Mouse (Mus musculus) intestine, postnatal 0 days (tissue): ENCODE measurements around the gene AW549877. TPM values are rescaled to one million over a fixed set of nuclear protein-coding genes. Genes with fewer than 3 reads are reported as not detected.

Source experiments
- ATAC-seq: fragments of 200-750 bp; cut with Nextera tagmentation; 2 replicates; pipeline ENCODE4 v1.8.0; 2017; ENCODE audit warnings: mild to moderate bottlenecking, moderate TSS enrichment, moderate library complexity
- H3K27ac ChIP-seq: fragments of 300-500 bp; sonication (generic); 2 replicates; pipeline ENCODE4 v1.5.1; 2014; ENCODE audit warnings: mild to moderate bottlenecking, low read depth, low read length, moderate library complexity
- H3K27me3 ChIP-seq: fragments of 300-500 bp; sonication (generic); replicated peaks from 2 replicates; pipeline ENCODE4 v1.6.1; 2014; ENCODE audit warnings: low read length, mixed read lengths; ENCODE audit not compliant: control insufficient read depth, insufficient read depth
- H3K36me3 ChIP-seq: fragments of 300-500 bp; sonication (generic); 2 replicates; pipeline ENCODE4 v1.6.1; 2014; ENCODE audit warnings: mild to moderate bottlenecking, moderate library complexity; ENCODE audit not compliant: control insufficient read depth, insufficient read depth
- H3K4me1 ChIP-seq: fragments of 300-500 bp; sonication (generic); replicated peaks from 2 replicates; pipeline ENCODE4 v1.6.1; 2014; ENCODE audit warnings: antibody characterized with exemption, low read length, mixed read lengths; ENCODE audit not compliant: control insufficient read depth, insufficient read depth
- H3K4me2 ChIP-seq: fragments of 300-500 bp; sonication (generic); replicated peaks from 2 replicates; pipeline ENCODE4 v1.6.1; 2014; ENCODE audit warnings: low read depth, mild to moderate bottlenecking, moderate library complexity
- H3K4me3 ChIP-seq: fragments of 300-500 bp; sonication (generic); 2 replicates; pipeline ENCODE4 v1.5.1; 2014; ENCODE audit warnings: low read depth, low read length
- H3K9ac ChIP-seq: fragments of 300-500 bp; sonication (generic); 2 replicates; pipeline ENCODE4 v1.6.1; 2014; ENCODE audit warnings: mild to moderate bottlenecking, low read depth, low read length
- H3K9me3 ChIP-seq: fragments of 300-500 bp; sonication (generic); 2 replicates; pipeline ENCODE4 v1.6.1; 2016; ENCODE audit warnings: mixed run types; ENCODE audit not compliant: control insufficient read depth
- CTCF ChIP-seq: sonication (generic); IDR thresholded peaks from 2 replicates; pipeline ENCODE4 v1.5.1; 2016; ENCODE audit warnings: low read depth, mild to moderate bottlenecking, control low read depth, antibody characterized with exemption, moderate library complexity
- WGBS: fragments of 180-500 bp; shearing (Covaris S2); extraction: QIAGEN DNeasy Blood & Tissue Kit; methylation state at CpG from one replicate; pipeline ENCODE4 v1.1.7; 2014; 5-methylcytosine and 5-hydroxymethylcytosine counted together
- polyA plus RNA-seq: library from polyadenylated mRNA; unstranded; fragments of >200 nt; fragmentation: Nextera tagmentation; extraction: Ambion mirVana; gene quantifications from 2 replicates; pipeline ENCODE4 v1.2.1, GENCODE M21; 2015

The AW549877 gene
- polyA plus RNA-seq, 1 experiment from 2014 or later: 13.5 TPM

GRCm38 (mm10) chr15:3957982-3958381 lies 37.6 kb downstream of the AW549877 start:
- WGBS: 27% methylated on average over 4 of the region's 4 CpGs
- Histone ChIP-seq H3K4me1 (no peaks in the 10 kb centered on the region), H3K9me3 (no peaks in the 10 kb centered on the region), H3K4me2 (no peak overlapping the region), H3K27me3 (no peaks in the 10 kb centered on the region), H3K9ac (no peak overlapping the region), H3K4me3 (no peak overlapping the region), H3K36me3 (no peaks in the 10 kb centered on the region), H3K27ac (no peak overlapping the region)
- TF ChIP-seq CTCF: peak; percentile 82
- no peak for ATAC-seq

- no peaks in the 10 kb centered on the region for H3K4me1 ChIP-seq
- WGBS: 62% methylated on average over 2 of the region's 2 CpGs
- TF ChIP-seq CTCF: no peak
- H3K9ac ChIP-seq: no peak overlapping the region
- no peaks in the 10 kb centered on the region for H3K36me3 ChIP-seq
- no peaks in the 10 kb centered on the region for H3K9me3 ChIP-seq
- no peak overlapping the region for H3K27ac ChIP-seq
- no peak overlapping the region for H3K4me3 ChIP-seq
- H3K4me2 ChIP-seq: no peak overlapping the region
- ATAC-seq: no peak
- H3K27me3 ChIP-seq: no peaks in the 10 kb centered on the region
Measured at GRCm38 (mm10) chr15:3954971-3955370, 40.6 kb downstream of the AW549877 start.

- no peaks in the 10 kb centered on the region for H3K36me3 ChIP-seq
- H3K4me3 ChIP-seq: no peak overlapping the region
- no peak overlapping the region for H3K27ac ChIP-seq
- no peaks in the 10 kb centered on the region for H3K9me3 ChIP-seq
- WGBS: 91% methylated on average over 2 of the region's 2 CpGs
- H3K9ac ChIP-seq: no peak overlapping the region
- H3K4me1 ChIP-seq: no peaks in the 10 kb centered on the region
- TF ChIP-seq CTCF: peak; percentile 55
- ATAC-seq: no peak
- H3K27me3 ChIP-seq: no peaks in the 10 kb centered on the region
- H3K4me2 ChIP-seq: no peak overlapping the region
Measured at GRCm38 (mm10) chr15:3938132-3938531, 57.4 kb downstream of the AW549877 start.

- no peak overlapping the region for H3K4me2 ChIP-seq
- H3K4me3 ChIP-seq: no peak overlapping the region
Measured at GRCm38 (mm10) chr15:3936056-3936455, 59.5 kb downstream of the AW549877 start.

GRCm38 (mm10) chr15:3933466-3933865 lies 62.1 kb downstream of the AW549877 start:
- H3K4me1 ChIP-seq: no peaks in the 10 kb centered on the region
- H3K27ac ChIP-seq: no peak overlapping the region
- H3K4me2 ChIP-seq: no peak overlapping the region
- no peaks in the 10 kb centered on the region for H3K27me3 ChIP-seq
- no peak overlapping the region for H3K4me3 ChIP-seq
- H3K9me3 ChIP-seq: no peaks in the 10 kb centered on the region
- no peaks in the 10 kb centered on the region for H3K36me3 ChIP-seq
- no peak overlapping the region for H3K9ac ChIP-seq
- TF ChIP-seq CTCF: no peak
- no peak for ATAC-seq
- 86% methylated on average over 4 of the region's 4 CpGs for WGBS

More at GRCm38 (mm10) chr15:3936056-3936455, 59.5 kb downstream of the AW549877 start:
- 84% methylated on average over 3 of the region's 3 CpGs for WGBS
- TF ChIP-seq CTCF: no peak
- H3K27me3 ChIP-seq: no peaks in the 10 kb centered on the region
- no peak overlapping the region for H3K27ac ChIP-seq
- H3K4me1 ChIP-seq: no peaks in the 10 kb centered on the region
- H3K9me3 ChIP-seq: no peaks in the 10 kb centered on the region
- no peak overlapping the region for H3K9ac ChIP-seq
- ATAC-seq: no peak
- no peaks in the 10 kb centered on the region for H3K36me3 ChIP-seq

Other genes with a start within 250 kb of the AW549877 start
- gene Fbxo4, start 16.2 kb downstream of the AW549877 start, polyA plus RNA-seq: 18.8 and 19.2 TPM in 2 replicates
- gene Oxct1, start 30.6 kb upstream of the AW549877 start, polyA plus RNA-seq: 44.9 and 49.6 TPM in 2 replicates